Mouse (Mus musculus): Measurements from ENCODE around the gene Nbr1. TPM values are rescaled to one million over a fixed set of nuclear protein-coding genes. Genes with fewer than 3 reads are reported as not detected.
A peak's percentile ranks its signal among the peaks of the same experiment; 100 is the strongest.
"Not testable (repeated sequence)": the region's sequence is repeated elsewhere in the genome, so short reads cannot be mapped to it uniquely, and the experiment has no call there.

Nbr1 gene
- polyA plus RNA-seq, 1 experiment from 2014 or later: 62.6 TPM

- no peak for ATAC-seq (replicated peaks; ENCODE audit: low FRiP score, low read depth)
These were observed 24.2 kb downstream of the Nbr1 start for GRCm38 (mm10) chr11:101576116-101576515.

GRCm38 (mm10) chr11:101581081-101581764 is 29.3 kb downstream of the Nbr1 start:
- Histone ChIP-seq H3K9ac (ENCODE audit: low read depth, low read length) (no peak overlapping the region), H3K27ac (no peak overlapping the region), H3K9me3 (replicated peaks; ENCODE audit: low read length) (no peaks in the 10 kb centered on the region), H3K27me3 (ENCODE audit: insufficient read depth, low read length) (no peaks in the 10 kb centered on the region), H3K4me2 (ENCODE audit: low read length) (no peak overlapping the region), H3K36me3 (ENCODE audit: insufficient read depth, low read length) (peaks cover 36% of the 10 kb centered on the region), H3K4me1 (replicated peaks; ENCODE audit: insufficient read depth, low read length) (no peaks in the 10 kb centered on the region), H3K4me3 (replicated peaks; ENCODE audit: low read depth, low read length) (no peak overlapping the region)
- DNase-seq (ENCODE audit: low spot score) (no peak), ATAC-seq (replicated peaks; ENCODE audit: low FRiP score, low read depth) (no peak)
- WGBS: 65% methylated on average over 6 of the region's 6 CpGs
- TF ChIP-seq CTCF (IDR thresholded peaks at IDR 0.05; ENCODE audit: low read depth): no peak

More at GRCm38 (mm10) chr11:101576116-101576515, 24.2 kb downstream of the Nbr1 start:
- Histone ChIP-seq H3K4me3 (replicated peaks; ENCODE audit: low read depth, low read length) (no peak overlapping the region), H3K27me3 (ENCODE audit: insufficient read depth, low read length) (no peaks in the 10 kb centered on the region), H3K9me3 (replicated peaks; ENCODE audit: low read length) (no peaks in the 10 kb centered on the region), H3K4me2 (ENCODE audit: low read length) (no peak overlapping the region), H3K9ac (ENCODE audit: low read depth, low read length) (no peak overlapping the region), H3K4me1 (replicated peaks; ENCODE audit: insufficient read depth, low read length) (no peaks in the 10 kb centered on the region), H3K27ac (no peak overlapping the region), H3K36me3 (ENCODE audit: insufficient read depth, low read length) (peaks cover 81% of the 10 kb centered on the region)
- 72% methylated on average over 6 of the region's 6 CpGs for WGBS
- TF ChIP-seq CTCF (IDR thresholded peaks at IDR 0.05; ENCODE audit: low read depth): peak; percentile 47; the same call in 1 of the 2 replicates
- DNase-seq (ENCODE audit: low spot score): no peak

- DNase-seq (ENCODE audit: low spot score) (peak; percentile 73), ATAC-seq (replicated peaks; ENCODE audit: low FRiP score, low read depth) (peak; percentile 80)
- Histone ChIP-seq H3K27me3 (ENCODE audit: insufficient read depth, low read length) (no peaks in the 10 kb centered on the region), H3K4me3 (replicated peaks; ENCODE audit: low read depth, low read length) (peak within 1 kb of the TSS; percentile 37), H3K36me3 (ENCODE audit: insufficient read depth, low read length) (peaks cover 25% of the 10 kb centered on the region), H3K27ac (peak within 1 kb of the TSS; percentile 57; the same call in 1 of the 2 replicates), H3K9ac (ENCODE audit: low read depth, low read length) (peak within 1 kb of the TSS; percentile 52; the same call in 1 of the 2 replicates), H3K4me2 (ENCODE audit: low read length) (peak within 1 kb of the TSS; percentile 59), H3K9me3 (replicated peaks; ENCODE audit: low read length) (no peaks in the 10 kb centered on the region), H3K4me1 (replicated peaks; ENCODE audit: insufficient read depth, low read length) (no peaks in the 10 kb centered on the region)
- TF ChIP-seq CTCF (IDR thresholded peaks at IDR 0.05; ENCODE audit: low read depth): no peak
- WGBS: 17% methylated on average over 30 of the region's 31 CpGs
These were observed 30.4 kb downstream of the Nbr1 start, which contains the start of gene Tmem106a for GRCm38 (mm10) chr11:101582054-101583035. Gene Tmem106a (plus strand): TSS chr11:101582242.

- ATAC-seq (replicated peaks; ENCODE audit: low FRiP score, low read depth) (no peak), DNase-seq (ENCODE audit: low spot score) (no peak)
- H3K27me3 ChIP-seq (ENCODE audit: insufficient read depth, low read length): no peaks in the 10 kb centered on the region
- H3K4me2 ChIP-seq (ENCODE audit: low read length): no peak overlapping the region
- peaks cover 17% of the 10 kb centered on the region for H3K36me3 ChIP-seq (ENCODE audit: insufficient read depth, low read length)
- H3K4me3 ChIP-seq (replicated peaks; ENCODE audit: low read depth, low read length): no peak overlapping the region
- no peaks in the 10 kb centered on the region for H3K4me1 ChIP-seq (replicated peaks; ENCODE audit: insufficient read depth, low read length)
- no peak overlapping the region for H3K27ac ChIP-seq
- H3K9me3 ChIP-seq (replicated peaks; ENCODE audit: low read length): no peaks in the 10 kb centered on the region
- 84% methylated on average over 2 of the region's 2 CpGs for WGBS
- H3K9ac ChIP-seq (ENCODE audit: low read depth, low read length): no peak overlapping the region
- no peak for TF ChIP-seq CTCF (IDR thresholded peaks at IDR 0.05; ENCODE audit: low read depth)
These were observed 31.3 kb downstream of the Nbr1 start for GRCm38 (mm10) chr11:101583205-101583604.

- not testable (repeated sequence) for H3K4me2 ChIP-seq (ENCODE audit: low read length); DNase-seq (ENCODE audit: low spot score); H3K4me1 ChIP-seq (replicated peaks; ENCODE audit: insufficient read depth, low read length); H3K27ac ChIP-seq; ATAC-seq (replicated peaks; ENCODE audit: low FRiP score, low read depth); H3K27me3 ChIP-seq (ENCODE audit: insufficient read depth, low read length); H3K9ac ChIP-seq (ENCODE audit: low read depth, low read length); H3K36me3 ChIP-seq (ENCODE audit: insufficient read depth, low read length); H3K9me3 ChIP-seq (replicated peaks; ENCODE audit: low read length); H3K4me3 ChIP-seq (replicated peaks; ENCODE audit: low read depth, low read length)
- 95% methylated on average over 1 of the region's 1 CpGs for WGBS
These were observed 33.1 kb downstream of the Nbr1 start for GRCm38 (mm10) chr11:101585031-101585430.

- Histone ChIP-seq H3K27me3 (ENCODE audit: insufficient read depth, low read length) (no peaks in the 10 kb centered on the region), H3K9me3 (replicated peaks; ENCODE audit: low read length) (no peaks in the 10 kb centered on the region), H3K4me2 (ENCODE audit: low read length) (no peak overlapping the region), H3K27ac (no peak overlapping the region), H3K9ac (ENCODE audit: low read depth, low read length) (no peak overlapping the region), H3K4me3 (replicated peaks; ENCODE audit: low read depth, low read length) (no peak overlapping the region), H3K4me1 (replicated peaks; ENCODE audit: insufficient read depth, low read length) (no peaks in the 10 kb centered on the region), H3K36me3 (ENCODE audit: insufficient read depth, low read length) (peaks cover under 1% of the 10 kb centered on the region; the same call in 1 of the 2 replicates)
- no peak for DNase-seq (ENCODE audit: low spot score)
- TF ChIP-seq CTCF (IDR thresholded peaks at IDR 0.05; ENCODE audit: low read depth): no peak
- WGBS: 80% methylated on average over 4 of the region's 4 CpGs
- ATAC-seq (replicated peaks; ENCODE audit: low FRiP score, low read depth): no peak
These were observed 33.9 kb downstream of the Nbr1 start for GRCm38 (mm10) chr11:101585805-101586204.
